Mouse (Mus musculus): Measurements from ENCODE around the gene Gm8251.
"Not testable (repeated sequence)": the region's sequence is repeated elsewhere in the genome, so short reads cannot be mapped to it uniquely, and the experiment has no call there.

The Gm8251 gene

DNA sequence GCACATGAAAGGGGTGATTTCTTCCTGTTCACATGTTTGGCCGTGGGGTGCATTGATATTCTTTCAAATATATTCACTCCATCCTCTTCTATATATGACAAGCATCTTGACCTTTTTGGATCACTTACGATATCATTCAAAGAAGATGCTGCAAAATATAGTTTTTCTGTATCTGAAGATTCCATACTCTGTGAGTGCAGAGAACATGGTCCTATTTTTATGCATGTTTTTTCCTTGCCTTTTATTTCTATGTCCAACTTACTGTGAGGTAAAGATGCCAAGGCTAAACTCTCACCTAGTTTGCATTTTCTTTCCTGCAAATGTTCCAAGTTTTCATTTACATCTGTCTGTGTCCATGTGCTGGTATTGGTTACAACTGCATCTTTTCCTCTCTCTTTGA, at the start of gene Gm8251:
Gene Gm8251 (minus strand): TSS at position 101 of the 400 bp plus-strand sequence.
- DNase-seq (ENCODE audit: low spot score): no peak

GRCm38 (mm10) chr1:44102939-44103338, 41.2 kb upstream of the Gm8251 start:
- peak; percentile 33 for DNase-seq (ENCODE audit: low spot score)

DNA sequence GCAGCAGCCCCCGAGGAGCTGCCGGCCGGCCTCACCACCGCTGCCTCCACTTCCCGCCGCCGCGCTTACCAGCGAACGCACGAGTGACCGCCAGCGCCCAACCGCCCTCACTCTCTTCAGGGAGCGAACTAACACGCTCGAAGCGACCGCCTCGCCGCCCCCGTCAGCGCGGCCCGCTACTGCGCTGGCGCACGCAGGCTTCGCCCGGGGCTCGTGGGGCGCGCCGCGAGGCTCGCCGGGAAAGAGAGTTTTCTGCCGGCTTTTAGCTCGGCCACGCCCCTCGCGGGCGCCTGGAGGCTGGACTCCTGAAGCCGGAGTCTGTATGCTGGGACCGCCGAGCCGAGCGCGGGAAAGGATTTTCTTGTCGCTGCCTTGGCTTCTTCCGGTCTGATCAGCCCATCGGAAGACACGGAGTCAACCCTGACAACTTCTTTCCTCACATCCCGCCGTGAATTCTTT, 40.6 kb upstream of the Gm8251 start, which contains the start of gene Tex30:
Gene Tex30 (minus strand): TSS at position 183 of the 459 bp plus-strand sequence.
- DNase-seq (ENCODE audit: low spot score): peak; percentile 98

DNA sequence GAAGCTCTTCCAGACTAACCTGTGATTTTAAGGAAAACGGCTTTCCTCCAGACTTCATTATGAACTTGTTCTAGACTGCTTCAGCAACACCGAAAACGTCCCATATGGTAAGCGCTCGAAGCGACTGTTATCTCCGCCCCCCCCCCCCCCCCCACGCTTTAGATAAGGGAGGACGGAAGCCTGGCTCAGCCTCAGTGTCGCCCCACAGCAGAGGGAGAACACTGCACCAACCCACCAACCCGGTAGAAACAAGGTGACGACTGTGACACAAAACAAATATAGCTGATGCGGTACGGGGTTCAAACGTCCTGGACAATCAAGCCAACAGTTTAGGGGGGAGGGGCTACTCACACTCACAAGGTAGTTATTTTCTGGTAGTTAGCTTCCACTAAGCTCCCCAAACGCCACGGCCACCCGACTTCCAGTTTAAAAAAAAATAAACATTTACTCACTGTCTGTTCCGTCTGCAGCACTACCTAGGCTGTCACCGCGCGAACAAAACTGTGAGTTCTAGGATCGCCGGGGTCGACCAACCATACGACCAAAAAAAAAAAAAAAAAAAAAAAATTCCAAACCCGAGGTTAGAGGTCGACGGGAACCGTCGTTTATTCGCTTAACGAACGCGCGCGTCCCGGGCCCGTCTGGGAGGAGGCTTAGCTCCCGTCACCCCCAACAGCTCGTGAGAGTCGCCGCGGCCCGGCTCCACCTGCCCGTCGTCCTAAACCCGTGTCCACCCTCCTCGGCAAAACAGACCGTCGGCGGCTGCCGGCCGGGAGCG, 39.9 kb upstream of the Gm8251 start:
- DNase-seq (ENCODE audit: low spot score): peak; percentile 66

DNA sequence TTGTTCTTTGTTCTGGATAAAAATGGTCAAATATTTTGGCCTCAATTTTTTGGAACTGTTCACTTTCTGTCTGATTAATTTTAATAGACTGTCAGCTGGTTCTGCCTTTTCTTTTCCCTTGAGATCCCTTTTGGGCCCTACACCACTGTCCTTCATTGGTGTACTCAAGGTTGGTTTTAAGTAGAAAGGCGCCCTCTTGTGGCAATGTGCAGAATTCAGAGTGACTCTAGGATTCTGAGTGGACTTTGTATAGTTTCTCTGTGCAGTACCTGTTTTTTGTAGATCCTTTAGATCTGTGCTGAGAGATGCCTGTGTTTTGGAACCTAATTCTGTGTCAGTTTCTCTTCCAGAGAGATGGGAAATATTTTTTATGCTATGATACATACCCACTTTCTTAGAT, 2.9 kb upstream of the Gm8251 start:
- peak; percentile 60 for DNase-seq (ENCODE audit: low spot score)

DNA sequence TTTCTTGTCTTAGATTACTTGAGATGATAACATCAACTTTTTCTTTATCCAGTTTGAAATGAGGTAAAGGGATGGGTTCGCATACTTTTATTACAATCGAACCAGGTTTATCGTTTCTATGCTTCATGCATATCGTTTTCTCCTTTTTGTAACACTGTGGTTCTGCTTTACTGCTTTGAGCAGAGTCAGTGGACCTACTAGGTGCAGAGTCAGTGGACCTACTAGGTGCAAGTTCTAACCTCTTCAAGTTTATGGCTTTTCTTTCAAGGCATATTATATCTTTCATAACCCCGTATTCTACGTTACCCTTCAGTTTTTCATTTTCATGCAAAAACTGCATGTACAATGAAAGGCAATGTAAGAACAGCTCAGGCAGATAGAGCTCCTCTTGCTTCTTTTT, 1.7 kb upstream of the Gm8251 start:
- DNase-seq (ENCODE audit: low spot score): no peak

GRCm38 (mm10) chr1:44057805-44058204, 3.9 kb downstream of the Gm8251 start:
- no peak for DNase-seq (ENCODE audit: low spot score)

DNA sequence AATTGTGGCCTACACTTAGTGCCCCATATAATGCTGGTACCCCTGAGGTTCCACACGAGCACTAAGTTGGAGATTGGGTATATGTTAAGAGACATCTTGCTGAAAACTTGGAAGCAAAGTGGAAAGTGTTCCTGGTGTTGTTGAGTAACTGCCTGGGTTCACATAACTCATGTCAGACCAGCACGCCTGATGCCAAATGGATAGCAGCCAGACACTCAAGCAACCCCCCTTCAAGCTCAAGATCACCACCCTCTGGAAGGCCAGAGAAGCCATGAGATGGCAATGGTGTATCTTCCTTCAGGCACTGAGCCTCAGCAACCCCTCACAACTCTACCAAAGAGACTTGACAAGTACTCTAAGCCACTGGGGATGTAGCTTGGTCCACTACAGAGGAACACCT, 15.2 kb downstream of the Gm8251 start:
- no peak for DNase-seq (ENCODE audit: low spot score)

- not testable (repeated sequence) for DNase-seq (ENCODE audit: low spot score)
Observed at GRCm38 (mm10) chr1:44045689-44046088, 16.0 kb downstream of the Gm8251 start.

DNA sequence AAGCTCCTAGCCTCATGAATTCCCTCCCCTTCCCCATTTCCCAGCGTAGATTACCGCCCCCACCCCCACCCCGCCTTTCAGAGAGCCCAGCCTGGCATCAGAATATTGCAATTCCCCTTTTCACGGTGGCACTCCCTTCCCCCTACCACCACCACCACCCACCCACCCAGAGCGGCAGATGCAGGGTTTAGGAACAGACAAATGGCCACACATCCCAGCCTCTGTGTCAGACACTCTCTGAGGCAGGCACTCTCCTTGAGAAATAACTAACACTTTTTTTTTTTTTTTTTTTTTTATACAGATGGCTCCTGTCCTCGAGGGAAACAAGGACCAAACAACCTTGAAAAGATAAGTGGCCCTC, 19.2 kb downstream of the Gm8251 start:
- DNase-seq (ENCODE audit: low spot score): no peak

- DNase-seq (ENCODE audit: low spot score): peak; percentile 85
Observed at GRCm38 (mm10) chr1:44041797-44042554, 19.8 kb downstream of the Gm8251 start.

DNA sequence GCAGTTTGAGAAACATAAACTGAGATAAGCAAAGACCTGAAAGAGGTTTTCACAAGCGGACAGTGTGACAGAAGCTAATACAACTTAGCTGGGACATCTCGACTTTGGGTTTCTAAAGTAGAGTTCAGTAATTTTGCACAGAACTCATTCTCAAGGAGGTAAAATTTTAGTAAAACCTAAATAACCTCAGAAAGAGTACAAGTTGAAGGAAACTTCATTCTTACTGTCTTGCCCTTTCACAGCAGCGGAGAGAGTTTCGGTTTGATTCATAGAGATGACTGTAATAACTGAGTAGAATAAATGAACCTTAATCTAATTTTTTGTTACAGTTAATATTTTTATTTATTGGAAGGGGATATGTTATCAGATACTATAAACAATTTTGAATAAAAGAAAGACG, 28.8 kb downstream of the Gm8251 start:
- DNase-seq (ENCODE audit: low spot score): no peak

DNA sequence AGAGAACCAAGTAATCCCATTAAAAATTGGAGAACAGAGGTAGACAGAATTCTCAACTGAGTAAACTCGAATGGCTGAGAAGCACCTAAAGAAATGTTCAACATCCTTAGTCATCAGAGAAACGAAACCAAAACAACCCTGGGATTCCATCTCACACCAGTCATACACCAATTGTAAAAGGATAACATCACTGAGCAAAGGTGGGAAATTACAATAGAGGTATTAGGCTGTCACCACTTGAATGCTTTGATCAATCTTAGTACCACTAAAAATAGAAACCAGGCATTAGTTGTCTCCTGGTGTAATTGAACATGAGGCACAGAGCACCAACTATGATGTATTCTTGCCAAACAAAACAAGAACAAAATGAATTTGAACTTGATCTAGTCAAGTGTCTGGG, 29.5 kb downstream of the Gm8251 start:
- DNase-seq (ENCODE audit: low spot score): no peak

GRCm38 (mm10) chr1:44027651-44028050, 34.1 kb downstream of the Gm8251 start:
- DNase-seq (ENCODE audit: low spot score): no peak

GRCm38 (mm10) chr1:44022656-44023055, 39.1 kb downstream of the Gm8251 start:
- DNase-seq (ENCODE audit: low spot score): no peak

DNA sequence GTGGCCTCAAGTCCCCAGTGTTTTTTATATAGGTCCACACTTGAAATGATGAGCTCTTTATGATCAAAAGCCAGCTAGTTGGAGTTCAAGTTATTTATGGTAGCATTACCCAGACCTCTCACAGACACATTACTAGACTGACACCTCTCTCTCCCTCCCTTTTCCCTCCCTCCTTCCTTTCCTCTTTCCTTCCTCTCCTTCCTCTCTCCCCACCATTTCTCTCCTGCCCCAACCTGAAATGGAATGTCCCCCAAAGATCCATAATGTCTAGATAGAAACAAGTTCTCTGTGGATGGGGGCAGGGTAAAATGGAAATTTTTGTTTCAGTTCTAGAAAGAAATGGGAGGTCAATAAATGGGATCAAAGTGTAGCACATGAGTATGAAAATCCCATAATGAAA, 41.8 kb downstream of the Gm8251 start, which contains the start of gene Mettl21c:
Gene Mettl21c (minus strand): TSS at position 101 of the 400 bp plus-strand sequence.
- no peak for DNase-seq (ENCODE audit: low spot score)

- DNase-seq (ENCODE audit: low spot score): no peak
Observed at GRCm38 (mm10) chr1:44015556-44015955, 46.2 kb downstream of the Gm8251 start.

All from embryo, embryonic 10.5 days (tissue).